Mouse (Mus musculus) adrenal gland, postnatal 25 days (tissue): ENCODE results near the gene Myo5a. TPM values are rescaled to one million over a fixed set of nuclear protein-coding genes. Genes with fewer than 3 reads are reported as not detected.
A peak's percentile ranks its signal among the peaks of the same experiment; 100 is the strongest.

ENCODE experiments used
- DNase-seq: peaks from one replicate; pipeline ENCODE4 v3.0.0; 2021; ENCODE audit warnings: mixed read lengths
- total RNA-seq: library from RNA; stranded (reverse); gene quantifications from 2 replicates; pipeline ENCODE4 v1.2.3, GENCODE M21; 2021

Gene Myo5a
- total RNA-seq, 1 experiment from 2014 or later: 43.7 TPM

DNA sequence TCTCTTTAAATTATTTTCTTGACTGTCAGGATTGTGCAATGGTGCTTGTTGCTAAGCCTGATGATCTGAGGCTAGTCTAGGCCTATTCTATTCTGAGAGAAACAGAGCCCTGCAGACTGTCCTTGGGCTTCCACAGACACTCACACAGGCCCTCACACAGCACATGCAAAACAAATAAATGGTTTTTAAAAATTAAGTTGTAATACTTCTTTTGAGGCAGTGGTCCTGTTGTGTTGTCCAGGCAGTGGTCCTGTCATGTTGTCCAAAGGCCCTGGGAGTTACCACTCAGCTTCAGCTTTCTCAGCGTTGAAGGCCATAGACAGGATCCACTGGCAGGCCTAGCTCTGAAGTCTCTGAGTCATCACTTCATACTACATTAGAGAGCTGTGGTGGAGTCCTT, 130.7 kb downstream of the Myo5a start:
- DNase-seq: no peak

DNA sequence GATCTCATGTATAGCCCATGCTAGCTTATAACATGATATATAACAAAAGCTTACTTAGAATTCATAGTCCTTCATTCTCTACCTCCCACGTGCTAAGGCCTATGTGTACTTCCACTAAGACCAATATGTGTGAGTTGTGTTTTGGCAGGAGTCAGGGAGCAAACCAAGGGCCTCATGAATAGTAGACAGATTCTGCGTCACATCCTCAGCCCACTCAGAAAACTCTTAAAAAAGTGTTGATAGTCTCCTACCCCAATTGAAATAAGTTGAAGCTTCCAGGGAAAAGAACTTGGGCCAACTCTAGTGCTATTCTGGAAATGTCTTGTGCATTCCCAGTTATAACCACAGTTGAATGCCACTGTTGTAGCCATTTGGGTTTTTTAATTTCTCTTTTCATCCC, 131.2 kb downstream of the Myo5a start:
- no peak for DNase-seq

DNA sequence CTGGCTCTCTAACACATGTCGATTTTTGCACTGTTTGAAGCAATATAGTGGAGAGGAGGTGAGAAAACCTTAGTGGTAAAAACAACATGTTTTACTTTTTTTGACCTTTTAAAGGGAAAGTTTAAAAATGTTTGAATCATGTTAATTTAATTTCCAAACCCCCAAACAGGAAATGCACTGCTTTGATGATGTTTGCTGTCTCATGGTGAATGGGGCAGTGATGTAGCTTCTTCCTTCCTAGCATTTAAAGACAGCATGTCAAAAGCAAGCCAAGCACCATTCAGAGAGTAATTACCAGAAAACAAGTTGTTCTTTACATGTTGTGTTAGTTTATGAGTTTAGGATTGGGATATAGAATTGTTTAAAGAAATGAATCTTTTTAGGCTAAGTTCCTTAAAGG, 138.4 kb downstream of the Myo5a start:
- no peak for DNase-seq

DNA sequence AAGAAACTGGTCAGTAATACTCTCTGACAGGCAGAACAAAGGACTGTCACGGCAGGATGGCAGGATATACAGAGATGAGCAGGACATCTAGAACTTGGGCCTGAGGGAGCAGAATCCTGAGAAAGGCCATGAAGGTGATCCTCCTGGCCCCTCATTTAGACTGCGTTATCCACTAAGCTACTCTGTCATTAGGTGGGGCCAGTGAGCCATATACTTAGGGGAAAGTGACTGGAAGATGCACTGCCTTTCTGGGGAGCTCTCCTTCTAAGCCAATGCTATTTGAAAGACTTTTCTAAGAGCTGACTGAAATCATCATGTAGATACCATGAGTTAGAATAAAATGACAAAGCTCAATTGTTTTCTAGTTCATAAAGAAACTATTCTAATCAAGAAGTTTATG, 139.5 kb downstream of the Myo5a start:
- no peak for DNase-seq

DNA sequence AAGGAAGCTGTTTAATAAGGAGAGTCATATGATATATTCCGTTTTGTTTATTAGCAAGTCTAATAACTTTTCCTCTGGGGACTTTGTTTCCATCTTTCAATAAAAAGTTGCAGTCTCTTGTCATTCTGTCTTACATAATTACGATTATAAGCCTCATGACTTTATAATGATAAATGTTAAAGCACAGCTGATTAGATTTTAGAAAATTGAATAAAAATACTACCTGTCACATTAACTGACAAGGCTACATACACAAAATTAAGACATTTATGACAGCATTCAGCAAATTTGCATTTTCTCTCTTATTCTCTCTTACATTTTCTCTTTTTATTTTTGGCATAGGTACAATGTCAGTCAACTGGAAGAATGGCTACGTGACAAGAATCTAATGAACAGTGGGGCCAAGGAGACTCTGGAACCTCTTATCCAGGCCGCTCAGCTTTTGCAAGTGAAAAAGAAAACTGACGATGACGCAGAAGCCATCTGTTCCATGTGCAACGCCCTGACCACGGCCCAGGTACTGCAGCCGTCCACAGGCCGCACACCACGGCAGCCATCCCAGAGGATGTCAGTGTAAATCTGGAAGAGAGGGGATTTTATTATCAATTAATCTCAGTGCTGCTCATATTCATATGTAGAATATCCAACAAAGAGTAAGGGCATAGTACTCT, 144.1 kb downstream of the Myo5a start:
- DNase-seq: no peak

DNA sequence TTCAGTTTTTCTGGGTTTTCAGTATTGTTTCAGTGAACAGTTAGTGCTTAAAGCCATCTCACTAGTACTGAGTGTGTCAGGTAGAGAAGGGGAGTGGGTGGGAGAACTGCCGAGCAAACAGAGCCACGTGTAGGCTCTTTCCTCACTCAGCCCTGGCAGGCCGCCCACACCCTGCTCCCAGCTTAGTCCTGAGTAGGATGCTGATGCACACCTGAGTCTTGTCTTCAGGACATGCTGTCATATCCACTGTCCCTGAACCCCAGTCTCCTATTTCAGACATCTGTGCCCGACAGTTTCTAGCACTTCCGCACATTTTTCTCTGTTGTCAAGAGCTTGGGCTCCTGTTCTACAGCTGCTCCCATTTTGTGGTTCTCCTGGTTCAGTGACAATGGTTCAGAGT, 149.1 kb downstream of the Myo5a start:
- no peak for DNase-seq

DNA sequence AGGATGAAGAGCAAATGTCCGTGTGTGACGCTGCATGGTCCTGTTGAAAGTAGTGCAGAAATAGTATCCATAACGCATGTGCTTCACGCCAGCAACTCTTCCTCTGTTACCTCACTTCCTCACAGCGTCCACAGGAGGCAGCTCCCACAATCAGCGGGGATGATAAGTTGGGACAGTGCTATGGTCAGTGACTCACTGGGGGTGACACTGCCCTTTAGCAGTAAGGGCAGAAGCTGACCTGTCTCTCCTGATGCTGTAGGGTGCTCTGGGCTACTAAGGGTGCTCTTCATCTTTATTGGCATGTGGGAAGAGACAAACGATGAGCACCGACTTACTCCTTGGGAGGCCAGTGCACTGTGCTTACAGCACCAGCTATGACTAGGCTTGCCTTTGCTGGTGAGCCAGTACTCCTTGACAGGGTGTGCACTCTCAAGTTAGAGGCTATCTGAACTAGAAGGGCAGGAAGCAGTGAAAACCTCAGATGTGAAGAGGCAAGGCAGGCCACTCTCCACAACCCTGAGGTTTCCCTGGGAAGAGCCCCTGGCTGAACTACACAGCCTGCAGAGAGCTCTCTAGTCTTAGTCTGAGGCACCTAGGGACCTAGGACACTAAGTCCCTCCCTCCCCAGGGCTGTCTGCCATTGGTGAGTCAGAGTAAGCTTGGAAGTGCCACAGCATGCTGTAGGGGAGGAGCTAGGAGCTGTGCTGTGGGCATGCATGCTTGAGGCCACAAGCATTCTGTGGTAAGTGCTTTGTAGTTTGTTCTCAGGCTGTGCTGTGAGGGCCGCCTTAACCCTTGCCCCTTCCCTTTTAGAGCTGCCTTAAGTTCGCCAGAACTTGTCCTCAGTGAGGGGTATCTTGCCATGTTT, 150.8 kb downstream of the Myo5a start:
- DNase-seq: peak; percentile 63

DNA sequence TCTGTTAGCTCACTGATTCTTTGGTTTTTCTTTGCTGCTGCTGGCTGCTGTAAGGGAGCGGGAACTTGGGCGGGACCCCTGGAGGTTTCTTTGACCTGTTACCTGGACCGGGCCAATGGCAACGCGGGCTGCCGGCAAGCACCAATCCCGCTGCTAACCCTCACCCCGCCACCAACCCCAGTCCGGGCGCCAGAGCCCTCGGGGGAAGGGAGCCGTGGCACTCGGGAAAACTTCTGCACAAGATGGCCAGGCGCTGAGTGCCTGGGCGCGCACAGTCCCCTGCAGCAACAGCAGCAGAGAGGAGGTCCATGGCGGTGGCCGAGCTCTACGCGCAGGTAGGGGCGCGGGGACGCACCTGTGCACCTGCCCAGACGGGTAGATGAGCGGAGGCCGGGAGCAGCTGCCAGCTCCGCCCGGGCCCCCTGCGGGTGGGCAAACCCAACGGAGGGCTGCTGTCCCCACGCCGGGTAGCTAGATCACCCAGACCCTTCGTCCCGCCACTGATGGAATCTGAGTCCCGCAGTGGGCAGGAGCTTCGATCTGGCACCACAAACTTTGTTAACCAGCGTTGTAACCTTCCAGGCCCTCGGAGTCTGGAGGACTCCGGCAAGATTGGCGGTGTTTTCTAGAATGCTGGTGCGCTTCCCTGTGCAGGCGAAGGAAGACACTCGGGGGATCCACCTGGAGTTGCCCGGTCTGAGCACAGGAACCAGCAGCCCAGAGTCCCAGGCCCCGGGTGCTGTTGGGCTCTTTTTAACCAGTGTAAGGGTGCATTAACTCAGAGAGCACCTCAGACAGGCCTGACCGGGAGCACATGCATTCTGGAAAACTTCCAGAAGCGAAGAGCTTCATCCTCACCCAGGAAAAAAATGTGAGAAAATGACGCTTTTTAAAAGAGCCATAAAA, 161.3 kb downstream of the Myo5a start, which contains the start of gene Myo5c:
Gene Myo5c (plus strand): TSS at position 180 of the 906 bp plus-strand sequence.
- peak; percentile 65 for DNase-seq

DNA sequence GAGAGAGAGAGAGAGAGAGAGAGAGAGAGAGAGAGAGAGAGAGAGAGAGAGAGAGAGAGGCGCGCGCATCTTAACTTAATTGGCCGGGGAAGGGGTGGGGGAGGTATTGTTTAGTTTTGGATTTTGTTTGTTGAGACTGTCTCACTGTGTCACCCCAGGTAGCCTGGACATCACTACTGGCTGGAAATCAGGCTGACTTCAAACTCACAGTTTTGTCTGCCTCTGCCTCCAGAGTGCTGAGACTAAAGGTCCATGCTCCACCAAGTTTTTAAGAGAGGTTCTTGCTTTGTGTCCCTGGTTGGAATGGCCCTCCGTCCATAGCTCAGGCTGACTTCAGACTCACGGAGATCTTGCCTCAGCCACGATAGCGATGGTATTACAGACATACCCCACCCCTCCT, 162.0 kb downstream of the Myo5a start:
- no peak for DNase-seq

DNA sequence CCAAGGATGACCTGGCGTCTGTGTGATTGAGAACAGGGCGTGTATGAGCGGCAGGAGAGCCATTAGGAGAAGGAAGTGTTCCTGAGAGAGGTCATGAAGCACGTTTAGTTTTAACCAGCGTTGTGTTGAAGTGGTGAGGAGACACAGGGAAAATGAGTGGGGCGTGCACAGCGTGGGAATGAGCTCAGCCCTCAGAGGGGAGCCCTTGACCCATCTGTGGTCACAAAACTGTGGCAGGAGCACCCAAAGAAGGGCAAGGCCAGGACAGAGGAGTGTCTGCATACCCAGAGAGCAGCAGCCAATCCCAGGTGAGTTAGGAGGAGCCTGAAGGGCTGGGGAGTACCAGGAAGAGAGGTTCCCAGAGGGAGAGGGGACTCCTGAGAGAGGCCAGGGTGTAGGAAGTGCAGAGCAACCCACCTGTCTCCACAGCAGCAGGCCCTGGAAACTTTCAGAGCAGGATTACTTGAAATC, 163.5 kb downstream of the Myo5a start:
- no peak for DNase-seq

DNA sequence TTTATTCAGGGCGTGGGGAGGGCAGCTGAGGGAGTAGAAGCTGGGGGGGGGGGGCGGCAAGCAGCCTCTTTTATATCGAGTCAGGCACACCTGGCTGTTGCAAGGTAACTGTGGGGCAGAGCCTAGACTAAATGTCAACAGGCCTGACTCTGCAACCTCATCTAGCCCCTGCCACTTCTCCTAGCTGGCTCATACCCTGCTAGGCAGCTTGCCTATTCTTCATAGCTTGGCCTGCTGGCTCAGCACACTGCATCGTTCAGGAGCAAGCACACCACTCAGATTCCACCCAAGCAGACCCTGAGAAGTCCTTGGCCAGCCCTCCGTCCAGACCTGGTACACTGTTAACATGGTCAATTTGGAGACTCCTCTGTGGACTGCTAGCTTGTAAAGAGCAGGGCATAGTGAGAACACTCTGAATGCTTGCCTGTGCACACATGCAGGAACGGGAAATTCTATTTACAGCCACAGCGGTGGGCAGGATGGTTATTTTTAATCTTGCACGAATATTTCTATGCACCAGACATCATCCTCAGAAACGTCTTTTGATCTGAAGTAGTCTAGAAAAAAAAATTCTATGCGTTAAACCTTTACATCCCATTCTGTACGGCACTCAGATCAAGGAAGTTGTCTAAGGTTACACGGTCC, 164.3 kb downstream of the Myo5a start:
- no peak for DNase-seq

DNA sequence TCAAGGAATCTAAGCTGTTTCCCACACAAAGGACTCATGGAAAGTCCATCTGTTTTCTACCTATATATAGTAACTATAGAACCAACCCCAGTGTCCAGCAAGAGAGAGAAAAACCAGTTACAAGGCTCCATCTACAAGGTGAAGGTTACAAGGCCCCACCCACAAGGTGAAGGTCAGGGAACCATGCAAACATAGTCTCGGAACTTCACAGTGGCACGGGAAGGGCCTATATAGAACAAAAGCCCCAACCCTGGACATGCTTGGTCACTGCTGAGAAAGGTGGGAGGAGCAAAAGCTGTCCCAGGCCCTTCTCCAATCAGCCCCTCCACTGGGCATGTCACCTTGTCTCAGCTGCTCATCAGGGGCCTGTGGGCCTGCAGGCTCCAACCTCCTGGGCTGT, 164.9 kb downstream of the Myo5a start:
- DNase-seq: no peak

DNA sequence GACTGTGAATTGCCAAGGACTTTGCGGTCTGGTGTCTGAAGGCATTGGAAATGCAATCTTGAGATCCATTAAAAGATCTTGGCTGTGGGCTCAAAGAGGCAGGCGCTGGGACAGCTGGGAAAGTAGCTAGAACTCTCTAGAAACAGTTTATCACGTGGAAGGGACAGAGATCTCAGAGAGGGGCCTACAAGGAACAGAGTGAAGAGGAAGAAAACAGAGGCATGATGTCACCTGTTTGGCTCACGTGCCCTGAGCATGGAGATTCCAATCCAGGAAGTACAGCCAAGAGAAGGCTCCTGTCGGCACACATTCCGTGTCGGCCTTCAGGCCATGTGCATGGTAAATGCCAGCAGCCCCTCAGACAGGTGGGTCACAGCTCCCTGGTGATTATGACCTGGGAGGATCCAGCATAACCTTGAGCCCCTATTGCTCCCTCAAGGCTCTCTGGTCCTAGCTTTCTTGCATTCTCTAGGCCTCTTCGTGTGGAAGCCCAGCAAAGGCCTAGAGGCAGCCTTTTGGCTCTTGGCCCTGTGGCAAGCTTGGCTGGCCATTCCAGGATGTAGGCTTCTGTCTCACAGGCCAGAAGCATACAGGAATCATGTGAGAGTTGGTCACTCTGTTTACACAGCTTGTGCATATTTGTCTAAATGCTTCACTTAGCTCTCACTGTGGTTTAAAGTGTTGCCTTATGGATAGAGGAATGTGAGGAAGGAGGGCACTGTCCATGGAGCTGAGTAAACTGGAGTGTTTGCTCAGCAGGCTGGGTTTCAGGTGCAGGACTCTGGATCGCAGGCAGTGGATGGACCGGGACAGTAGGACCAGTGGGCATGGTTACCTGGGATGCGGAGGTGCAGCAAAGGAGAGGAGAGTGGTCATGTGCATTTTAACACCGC, 165.8 kb downstream of the Myo5a start:
- DNase-seq: no peak

DNA sequence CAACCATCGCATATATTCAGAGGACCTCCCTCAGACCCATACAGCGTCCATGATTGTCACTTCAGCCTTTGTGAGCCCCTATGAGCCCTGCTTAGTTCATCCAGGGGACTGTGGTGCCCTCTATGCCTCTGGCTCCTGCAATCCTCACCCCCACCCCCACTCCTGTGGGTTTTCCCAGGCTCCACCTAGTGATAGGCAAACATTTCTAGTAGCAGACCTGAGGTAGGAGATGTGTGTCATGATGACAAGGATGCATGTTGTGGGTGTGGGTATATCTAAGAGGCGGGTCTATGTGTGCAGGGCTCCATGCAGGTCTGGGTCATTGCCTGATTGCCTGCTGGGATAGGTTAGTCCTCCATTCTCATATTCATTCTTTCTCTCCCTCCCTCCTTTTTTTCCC, 167.4 kb downstream of the Myo5a start:
- DNase-seq: no peak

DNA sequence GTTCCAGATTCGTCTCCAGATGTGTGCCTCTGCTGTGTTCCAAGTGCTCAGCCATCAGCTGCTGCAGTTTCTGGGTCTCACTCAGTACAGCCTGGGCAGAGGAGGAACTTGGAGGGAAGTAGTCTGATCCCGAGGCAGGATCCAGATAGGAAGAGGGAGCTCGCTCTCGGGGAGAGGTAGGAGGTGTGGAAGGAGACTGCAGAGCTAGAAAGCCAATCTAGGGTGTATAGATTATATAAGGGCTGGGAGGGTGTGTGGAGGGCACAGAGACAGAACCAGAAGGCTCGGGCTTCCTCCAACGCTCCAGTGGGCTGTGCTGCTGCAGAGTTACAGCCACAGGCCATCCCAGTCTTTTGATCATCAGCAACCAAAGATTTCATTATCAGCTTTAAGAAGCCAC, 172.2 kb downstream of the Myo5a start:
- DNase-seq: no peak

DNA sequence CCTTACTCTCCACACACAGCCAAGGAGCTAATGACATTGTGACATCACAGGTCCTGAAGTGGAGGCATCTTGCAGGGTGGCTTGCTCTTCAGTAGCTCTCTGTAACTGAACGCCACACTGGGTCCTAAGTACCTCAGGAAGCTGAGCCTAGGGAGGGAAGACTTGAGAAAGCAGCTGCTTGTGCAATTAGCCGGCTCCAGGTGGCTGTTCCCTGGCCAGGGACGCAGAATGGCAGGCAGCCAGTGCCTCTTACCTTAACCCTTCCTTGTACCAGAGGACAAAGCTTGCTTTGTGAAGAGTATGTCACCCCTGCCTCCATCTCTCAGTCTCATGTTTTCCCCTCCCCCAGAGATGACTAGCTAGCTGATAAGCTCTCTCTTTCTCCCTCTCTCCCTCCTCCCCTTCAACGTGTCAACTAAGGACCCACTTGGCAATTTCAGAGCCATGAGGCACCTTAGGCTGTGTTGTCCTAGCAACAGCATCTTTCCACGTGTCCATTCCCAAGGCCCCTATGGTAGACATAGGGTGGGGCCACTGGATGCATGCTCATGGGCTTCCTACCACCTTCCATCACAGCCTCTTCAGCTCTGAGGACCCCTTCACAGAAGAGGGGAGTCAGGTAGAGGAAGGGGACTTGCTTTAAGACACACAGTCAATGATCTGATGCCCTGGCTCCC, 173.1 kb downstream of the Myo5a start:
- no peak for DNase-seq

DNA sequence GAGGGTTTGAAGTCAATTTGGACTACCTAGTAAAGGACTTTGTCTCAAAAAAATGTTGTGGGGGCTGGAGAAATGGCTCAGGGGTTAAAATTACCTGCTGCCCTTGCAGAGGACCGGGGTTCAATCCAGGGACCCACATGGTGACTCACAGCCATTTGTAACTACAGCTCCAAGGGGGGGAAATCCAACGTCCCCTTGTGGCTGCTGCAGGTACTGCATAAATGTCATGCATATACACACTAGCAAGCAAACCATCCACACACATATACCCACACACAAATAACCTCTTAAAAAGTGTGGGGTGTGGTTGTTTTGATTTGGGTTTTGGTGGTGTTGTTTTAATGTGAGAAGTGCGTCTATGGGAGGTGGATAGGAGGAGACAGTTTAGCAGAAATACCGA, 173.7 kb downstream of the Myo5a start:
- no peak for DNase-seq

DNA sequence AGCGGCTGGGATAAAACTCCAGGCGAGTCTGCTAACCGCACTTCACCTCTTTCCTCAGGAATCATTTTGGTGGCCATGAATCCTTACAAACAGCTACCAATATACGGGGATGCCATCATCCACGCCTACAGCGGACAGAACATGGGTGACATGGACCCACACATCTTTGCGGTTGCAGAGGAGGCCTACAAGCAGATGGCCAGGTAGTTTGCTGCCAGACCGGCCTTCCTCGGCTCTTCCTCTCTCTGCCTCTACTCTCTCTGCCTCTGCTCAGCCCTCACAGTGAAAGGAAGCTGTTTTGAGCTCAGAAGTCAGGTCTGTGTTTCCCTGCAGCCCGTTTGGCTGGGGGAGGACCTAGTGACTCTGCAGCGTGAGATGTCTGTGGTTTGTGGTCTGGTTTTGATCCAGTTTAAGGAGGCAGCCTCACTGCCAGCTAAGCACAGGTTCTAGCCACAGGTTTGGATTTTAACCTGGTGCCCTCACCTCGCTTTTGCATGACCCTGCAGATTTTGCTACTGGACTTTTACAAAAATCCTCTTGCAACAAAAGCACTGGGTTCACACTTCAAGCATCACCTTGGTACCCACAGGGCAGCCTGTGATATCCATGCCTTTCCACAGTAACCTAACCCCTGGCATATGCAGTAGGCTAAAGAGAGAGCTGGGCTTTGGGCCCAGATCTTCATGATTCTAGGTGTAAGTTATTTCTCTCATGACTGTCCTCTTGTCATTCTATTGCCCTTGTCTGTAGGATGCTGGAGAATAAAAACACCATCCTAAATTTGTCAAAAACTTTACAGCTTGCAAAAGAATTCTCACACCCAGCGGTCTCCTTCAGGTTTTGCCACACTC, 175.5 kb downstream of the Myo5a start:
- DNase-seq: no peak

DNA sequence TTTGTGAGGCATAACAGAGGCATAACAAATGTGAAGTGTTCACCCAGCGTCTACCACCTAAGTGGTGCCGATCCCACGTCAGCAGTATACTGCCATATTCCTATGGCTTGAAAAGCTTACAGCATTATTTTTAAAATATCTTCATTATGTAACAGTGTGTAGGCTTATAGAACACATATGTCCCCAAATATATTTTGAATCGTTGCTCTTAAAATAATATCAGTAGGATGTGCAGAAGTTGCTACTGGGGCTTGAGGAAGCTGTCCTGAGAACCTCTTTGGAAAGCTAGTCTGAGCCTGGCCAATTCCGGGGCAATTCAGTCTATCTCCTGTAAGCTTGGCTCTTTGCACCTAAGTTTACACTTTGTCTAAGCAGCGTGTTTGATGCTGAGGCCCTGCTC, 177.1 kb downstream of the Myo5a start:
- DNase-seq: no peak
